Mouse (Mus musculus): ENCODE measurements at regions not wholly inside any gene's neighbourhood (a gene's known extent, or its start where the extent isn't known, plus 50 kb on each side); places are given as distances from the start of the nearest gene placed in this dataset.

- no peak for DNase-seq (ENCODE audit: low spot score in 2 of 2)
These were observed 133.1 kb upstream of the Zc3h12c start for GRCm38 (mm10) chr9:52301521-52301920.

GRCm38 (mm10) chr9:52298329-52298728 lies 130.0 kb upstream of the Zc3h12c start:
- no peak for DNase-seq (ENCODE audit: low spot score in 2 of 2)

- no peak for DNase-seq (ENCODE audit: low spot score in 2 of 2)
These were observed 126.3 kb upstream of the Zc3h12c start for GRCm38 (mm10) chr9:52294699-52295098.

GRCm38 (mm10) chr9:52289069-52289468 lies 120.7 kb upstream of the Zc3h12c start:
- DNase-seq (ENCODE audit: low spot score in 2 of 2) = no peak

- DNase-seq (ENCODE audit: low spot score in 2 of 2) = peak in 1 of 2 experiments; percentile 1
These were observed 119.4 kb upstream of the Zc3h12c start for GRCm38 (mm10) chr9:52287761-52288275.

- peak; percentile 13 to 56 for DNase-seq (ENCODE audit: low spot score in 2 of 2)
These were observed 118.9 kb upstream of the Zc3h12c start for GRCm38 (mm10) chr9:52287246-52287651.

- no peak for DNase-seq (ENCODE audit: low spot score in 2 of 2)
These were observed 117.7 kb upstream of the Zc3h12c start for GRCm38 (mm10) chr9:52286104-52286503.

GRCm38 (mm10) chr9:52283558-52283957 lies 115.2 kb upstream of the Zc3h12c start:
- no peak for DNase-seq (ENCODE audit: low spot score in 2 of 2)

- no peak for DNase-seq (ENCODE audit: low spot score in 2 of 2)
These were observed 112.6 kb upstream of the Zc3h12c start for GRCm38 (mm10) chr9:52280995-52281394.

GRCm38 (mm10) chr9:52280556-52280955 lies 112.2 kb upstream of the Zc3h12c start:
- DNase-seq (ENCODE audit: low spot score in 2 of 2) = no peak

- no peak for DNase-seq (ENCODE audit: low spot score in 2 of 2)
These were observed 110.3 kb upstream of the Zc3h12c start for GRCm38 (mm10) chr9:52278701-52279023.

GRCm38 (mm10) chr9:52277954-52278700 lies 109.8 kb upstream of the Zc3h12c start:
- peak in 1 of 2 experiments; percentile 31 for DNase-seq (ENCODE audit: low spot score in 2 of 2)

GRCm38 (mm10) chr9:52273994-52274393 lies 105.6 kb upstream of the Zc3h12c start:
- DNase-seq (ENCODE audit: low spot score in 2 of 2) = no peak

GRCm38 (mm10) chr9:52272668-52273067 lies 104.3 kb upstream of the Zc3h12c start:
- no peak for DNase-seq (ENCODE audit: low spot score in 2 of 2)

GRCm38 (mm10) chr9:52271345-52272116 lies 103.2 kb upstream of the Zc3h12c start:
- DNase-seq (ENCODE audit: low spot score in 2 of 2) = peak in 1 of 2 experiments; percentile 21

- no peak for DNase-seq (ENCODE audit: low spot score in 2 of 2)
These were observed 93.2 kb upstream of the Zc3h12c start for GRCm38 (mm10) chr9:52261538-52261937.

- no peak for DNase-seq (ENCODE audit: low spot score in 2 of 2)
These were observed 91.1 kb upstream of the Zc3h12c start for GRCm38 (mm10) chr9:52259459-52259858.

GRCm38 (mm10) chr9:52255692-52256091 lies 87.3 kb upstream of the Zc3h12c start:
- no peak for DNase-seq (ENCODE audit: low spot score in 2 of 2)

GRCm38 (mm10) chr9:52254475-52254874 lies 86.1 kb upstream of the Zc3h12c start:
- DNase-seq (ENCODE audit: low spot score in 2 of 2) = no peak

GRCm38 (mm10) chr9:52251455-52251854 lies 83.1 kb upstream of the Zc3h12c start:
- DNase-seq (ENCODE audit: low spot score in 2 of 2) = no peak

GRCm38 (mm10) chr9:52246712-52247111 lies 78.3 kb upstream of the Zc3h12c start:
- no peak for DNase-seq (ENCODE audit: low spot score in 2 of 2)

- DNase-seq (ENCODE audit: low spot score in 2 of 2) = no peak
These were observed 75.7 kb upstream of the Zc3h12c start for GRCm38 (mm10) chr9:52244081-52244480.

GRCm38 (mm10) chr9:52243032-52243431 lies 74.7 kb upstream of the Zc3h12c start:
- DNase-seq (ENCODE audit: low spot score in 2 of 2) = no peak

All from natural killer cell, adult 2 months (primary cell).